Mouse (Mus musculus) neural tube, embryonic 10.5 days (tissue): ENCODE data around the gene AF366264.
"Not testable (repeated sequence)": the region's sequence is repeated elsewhere in the genome, so short reads cannot be mapped to it uniquely, and the experiment has no call there.

Source experiments
- DNase-seq: peaks from one replicate; pipeline ENCODE4 v3.0.0-alpha.2; 2017; ENCODE audit warnings: low spot score; ENCODE audit errors: extremely low spot score

The AF366264 gene

GRCm38 (mm10) chr8:13838289-13838688, at the start of gene AF366264:
Gene AF366264 (minus strand): TSS chr8:13838389.
- DNase-seq: not testable (repeated sequence)

DNA sequence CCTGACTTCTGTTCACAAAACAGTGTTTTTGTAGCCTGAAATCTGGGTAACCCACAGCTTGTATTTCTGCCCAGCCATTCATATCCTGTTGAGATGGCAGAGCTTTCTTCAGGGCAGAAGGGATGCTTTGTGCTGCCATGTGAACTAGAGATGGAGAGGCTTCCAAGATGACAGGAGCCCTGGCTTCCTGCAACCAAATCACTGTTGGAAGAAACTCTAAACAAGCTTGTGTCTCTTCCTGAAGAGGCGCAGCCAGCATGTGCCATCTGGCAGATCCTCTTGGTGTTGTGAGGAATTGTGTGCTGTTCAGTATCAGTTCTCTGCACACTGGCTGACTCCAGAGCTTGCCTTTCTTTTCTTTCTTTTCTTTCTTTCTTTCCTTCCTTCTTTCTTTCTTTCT, 5.1 kb upstream of the AF366264 start:
- not testable (repeated sequence) for DNase-seq

DNA sequence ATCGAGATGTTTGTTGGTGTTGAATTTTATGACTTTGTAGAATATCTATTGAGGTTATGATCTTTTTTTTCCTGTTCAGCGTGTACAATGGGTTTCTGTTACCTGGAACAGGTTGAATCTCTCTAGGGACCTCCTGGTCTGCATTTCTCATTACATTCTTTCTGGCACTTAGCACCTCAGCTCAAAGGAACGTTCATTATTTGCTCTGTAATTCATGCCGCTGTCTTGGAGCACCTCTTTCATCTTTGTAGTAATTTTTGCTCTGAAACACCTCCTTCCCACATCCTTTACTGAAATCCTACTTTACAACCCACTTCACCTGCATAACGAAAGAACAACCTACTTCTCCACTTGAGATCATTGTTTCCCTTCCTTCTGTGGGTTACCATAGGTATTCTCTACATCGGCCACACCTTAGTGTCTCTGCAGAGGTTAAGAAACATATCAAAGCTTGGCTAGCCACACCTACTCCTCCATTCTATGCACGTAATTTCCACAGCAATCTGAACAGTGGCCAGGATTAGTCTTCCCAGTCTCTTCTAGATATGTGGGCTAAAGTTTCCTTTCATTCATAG, 9.5 kb downstream of the AF366264 start:
- DNase-seq: no peak

DNA sequence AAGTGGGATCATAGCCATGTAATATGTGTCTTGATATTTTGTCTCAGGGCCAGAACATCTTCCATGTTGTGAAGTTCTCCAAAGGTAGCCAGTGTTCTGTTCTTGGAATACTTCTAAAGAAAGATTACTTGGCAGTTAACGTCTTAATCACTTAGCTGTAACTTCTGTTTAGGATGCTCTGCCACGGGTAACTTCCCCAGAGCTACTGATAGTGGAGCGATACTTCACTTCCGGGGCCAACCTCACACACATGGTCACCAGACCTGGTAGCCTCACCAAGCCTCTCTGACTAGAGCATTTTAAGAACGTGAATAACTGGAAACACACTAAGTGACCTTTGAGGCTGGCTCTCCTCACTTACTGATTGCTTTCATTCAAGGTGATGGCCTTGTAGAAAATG, 38.6 kb downstream of the AF366264 start:
- DNase-seq: no peak

- no peak for DNase-seq
Measured at GRCm38 (mm10) chr8:13797676-13798075, 40.5 kb downstream of the AF366264 start.

GRCm38 (mm10) chr8:13793746-13794101, 44.5 kb downstream of the AF366264 start:
- DNase-seq: no peak

DNA sequence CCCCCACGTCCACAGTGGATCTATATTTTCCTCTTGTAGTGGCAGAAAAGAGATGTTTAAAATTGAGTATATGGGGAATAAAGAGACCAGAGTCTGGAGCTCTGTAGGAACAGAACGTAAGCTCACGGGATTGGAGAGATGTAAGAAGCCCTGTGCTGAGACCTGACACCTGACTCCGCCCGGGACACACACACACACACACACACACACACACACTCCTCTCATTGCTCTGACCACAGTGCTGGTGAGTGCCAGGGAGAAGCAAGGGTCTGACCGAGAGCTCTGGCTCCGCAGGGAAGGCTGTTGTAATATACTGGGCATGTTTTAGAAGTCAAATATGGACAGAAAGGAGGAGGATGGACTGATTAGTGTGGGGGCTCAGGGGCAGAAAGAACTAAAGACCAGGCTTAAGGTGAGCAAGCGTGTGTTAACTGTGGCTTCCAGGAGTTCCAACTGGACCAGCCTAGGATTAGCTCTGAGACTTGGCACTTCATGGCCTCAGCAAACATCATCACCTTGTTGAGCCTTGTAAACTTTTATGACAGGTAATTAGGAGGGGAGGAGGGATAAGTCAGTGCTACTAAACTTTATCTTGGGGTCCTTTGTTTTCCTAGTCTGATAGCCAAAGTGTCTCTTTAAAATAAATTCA, 45.0 kb downstream of the AF366264 start:
- no peak for DNase-seq

DNA sequence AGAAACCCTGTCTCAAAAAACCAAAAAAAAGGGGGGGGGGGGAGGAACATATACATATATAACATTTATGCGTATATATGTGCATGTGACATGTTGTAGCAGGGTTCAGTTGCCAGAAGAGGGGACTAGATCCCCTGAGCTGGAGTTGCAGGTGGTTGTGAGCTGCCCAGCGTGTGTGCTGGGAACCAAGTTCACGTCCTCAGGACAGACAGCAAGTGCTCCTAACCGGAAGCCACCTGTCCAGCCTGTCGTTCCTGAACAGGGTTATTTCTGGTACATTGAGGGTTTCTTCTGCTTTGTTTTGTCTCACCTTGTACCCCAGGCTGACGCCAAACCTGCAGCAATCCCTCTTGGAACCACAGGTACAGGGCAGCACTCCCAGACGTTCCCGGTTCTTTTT, 48.6 kb downstream of the AF366264 start:
- no peak for DNase-seq

DNA sequence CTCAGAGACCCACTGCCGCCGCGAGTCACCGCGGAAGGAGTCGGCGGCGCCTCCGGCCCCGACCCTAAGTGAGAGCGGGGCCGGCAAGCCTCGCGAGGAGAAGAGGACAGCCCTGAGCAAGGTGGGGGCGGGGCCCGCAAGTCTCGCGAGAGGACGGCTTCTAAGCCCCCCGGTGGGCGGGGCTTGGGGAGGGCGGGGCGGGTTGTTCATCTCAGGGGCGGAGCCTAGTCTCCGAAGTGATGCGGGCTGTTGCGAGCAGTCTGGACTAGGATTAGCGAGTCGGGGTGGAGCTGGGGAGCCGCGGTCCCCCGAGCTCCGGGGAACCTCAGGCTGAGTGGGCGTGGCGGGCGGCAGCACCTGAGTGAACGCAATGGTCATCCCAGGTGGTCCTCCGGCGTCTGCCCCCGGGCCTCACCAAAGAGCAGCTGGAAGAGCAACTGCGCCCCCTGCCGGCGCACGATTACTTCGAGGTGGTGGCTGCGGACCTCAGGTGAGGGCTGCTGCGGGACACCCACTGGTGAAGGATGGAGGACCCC, 52.4 kb downstream of the AF366264 start:
- DNase-seq: peak; percentile 98

DNA sequence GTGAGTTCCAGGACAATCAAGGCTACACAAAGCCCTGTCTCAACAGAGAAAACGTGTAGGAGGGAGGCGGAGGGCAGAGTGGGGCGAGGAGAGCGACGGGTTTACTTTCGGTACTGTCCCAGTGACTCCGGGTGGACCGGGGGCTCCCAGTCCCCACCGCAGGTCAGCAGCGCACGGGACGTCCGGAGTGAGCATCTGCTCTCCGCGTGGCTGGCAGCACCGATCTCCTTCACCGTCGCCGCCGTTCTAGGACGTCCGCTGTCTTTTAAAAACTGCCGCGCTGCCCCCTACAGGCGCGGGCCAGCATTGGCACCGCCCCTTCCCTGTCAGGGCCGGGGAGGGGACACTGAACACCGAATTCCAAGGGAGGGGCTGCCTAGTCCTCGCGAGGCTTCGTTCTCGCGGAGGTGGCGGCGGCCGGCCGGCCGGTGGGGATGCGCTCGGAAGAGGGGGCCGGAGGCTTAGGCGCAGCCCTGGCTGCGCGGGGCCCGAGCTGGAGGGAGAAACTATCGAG, 52.9 kb downstream of the AF366264 start, which contains the start of gene Upf3a:
Upf3a (plus strand) TSS at position 366 of the 514 bp plus-strand sequence.
- peak; percentile 95 for DNase-seq
